Mouse (Mus musculus) spleen, adult 18-20 months (tissue): ENCODE measurements at regions not wholly inside any gene's neighbourhood (a gene's known extent, or its start where the extent isn't known, plus 50 kb on each side); places are given as distances from the start of the nearest gene placed in this dataset.

Source experiments
- DNase-seq, 2 experiments: peaks; one replicate each; pipeline ENCODE4 v3.0.0; 2022; ENCODE audit warnings: mixed read lengths in 2 of 2

GRCm38 (mm10) chr10:118501571-118501970 is 60.7 kb downstream of the Ifng start:
- peak; percentile 12 to 17 for DNase-seq

GRCm38 (mm10) chr10:118504811-118505210 is 64.0 kb downstream of the Ifng start:
- DNase-seq, result no peak

GRCm38 (mm10) chr10:118506154-118506553 is 65.3 kb downstream of the Ifng start:
- no peak for DNase-seq

GRCm38 (mm10) chr10:118507630-118508029 is 66.8 kb downstream of the Ifng start:
- peak in 1 of 2 experiments; percentile 27 for DNase-seq

GRCm38 (mm10) chr10:118516839-118517238 is 76.0 kb downstream of the Ifng start:
- DNase-seq, result no peak

GRCm38 (mm10) chr10:118517995-118518394 is 77.1 kb downstream of the Ifng start:
- no peak for DNase-seq

GRCm38 (mm10) chr10:118545966-118546365 is 105.1 kb downstream of the Ifng start:
- DNase-seq, result no peak

GRCm38 (mm10) chr10:118550201-118550600 is 109.4 kb downstream of the Ifng start:
- DNase-seq, result no peak

GRCm38 (mm10) chr10:118558848-118559247 is 118.0 kb downstream of the Ifng start:
- no peak for DNase-seq

GRCm38 (mm10) chr10:118564041-118564440 is 123.2 kb downstream of the Ifng start:
- DNase-seq, result no peak

GRCm38 (mm10) chr10:118564528-118565268 is 123.9 kb downstream of the Ifng start:
- no peak for DNase-seq

- no peak for DNase-seq
These were observed 127.8 kb downstream of the Ifng start for GRCm38 (mm10) chr10:118568617-118569016.

GRCm38 (mm10) chr10:118569424-118569823 is 128.6 kb downstream of the Ifng start:
- no peak for DNase-seq

- no peak for DNase-seq
These were observed 132.4 kb downstream of the Ifng start for GRCm38 (mm10) chr10:118573247-118573646.

GRCm38 (mm10) chr10:118575570-118575969 is 134.7 kb downstream of the Ifng start:
- DNase-seq, result no peak

GRCm38 (mm10) chr10:118581376-118581775 is 140.5 kb downstream of the Ifng start:
- DNase-seq, result no peak

- no peak for DNase-seq
These were observed 145.0 kb downstream of the Ifng start for GRCm38 (mm10) chr10:118585821-118586220.

GRCm38 (mm10) chr10:118588198-118588597 is 147.4 kb downstream of the Ifng start:
- no peak for DNase-seq

- peak; percentile 31 to 88 for DNase-seq
These were observed 152.0 kb downstream of the Ifng start for GRCm38 (mm10) chr10:118592648-118593368.

GRCm38 (mm10) chr10:118596206-118596605 is 155.4 kb downstream of the Ifng start:
- no peak for DNase-seq

GRCm38 (mm10) chr10:118598497-118598896 is 157.7 kb downstream of the Ifng start:
- DNase-seq, result no peak

- no peak for DNase-seq
These were observed 158.4 kb downstream of the Ifng start for GRCm38 (mm10) chr10:118599197-118599596.

GRCm38 (mm10) chr10:118599610-118600009 is 158.8 kb downstream of the Ifng start:
- no peak for DNase-seq

- DNase-seq, result no peak
These were observed 162.1 kb downstream of the Ifng start for GRCm38 (mm10) chr10:118602922-118603321.
